Mouse (Mus musculus) brain, embryonic 18.5 days (tissue): ENCODE results near the gene Znrd1as.
"Not testable (repeated sequence)": the region's sequence is repeated elsewhere in the genome, so short reads cannot be mapped to it uniquely, and the experiment has no call there.

Experiments used
- DNase-seq: peaks from one replicate; pipeline ENCODE4 v3.0.0-alpha.2; 2012; ENCODE audit warnings: low read depth, low spot score

Gene Znrd1as

GRCm38 (mm10) chr17:36949265-36949664 is 9.1 kb upstream of the Znrd1as start:
- DNase-seq, result no peak

DNA sequence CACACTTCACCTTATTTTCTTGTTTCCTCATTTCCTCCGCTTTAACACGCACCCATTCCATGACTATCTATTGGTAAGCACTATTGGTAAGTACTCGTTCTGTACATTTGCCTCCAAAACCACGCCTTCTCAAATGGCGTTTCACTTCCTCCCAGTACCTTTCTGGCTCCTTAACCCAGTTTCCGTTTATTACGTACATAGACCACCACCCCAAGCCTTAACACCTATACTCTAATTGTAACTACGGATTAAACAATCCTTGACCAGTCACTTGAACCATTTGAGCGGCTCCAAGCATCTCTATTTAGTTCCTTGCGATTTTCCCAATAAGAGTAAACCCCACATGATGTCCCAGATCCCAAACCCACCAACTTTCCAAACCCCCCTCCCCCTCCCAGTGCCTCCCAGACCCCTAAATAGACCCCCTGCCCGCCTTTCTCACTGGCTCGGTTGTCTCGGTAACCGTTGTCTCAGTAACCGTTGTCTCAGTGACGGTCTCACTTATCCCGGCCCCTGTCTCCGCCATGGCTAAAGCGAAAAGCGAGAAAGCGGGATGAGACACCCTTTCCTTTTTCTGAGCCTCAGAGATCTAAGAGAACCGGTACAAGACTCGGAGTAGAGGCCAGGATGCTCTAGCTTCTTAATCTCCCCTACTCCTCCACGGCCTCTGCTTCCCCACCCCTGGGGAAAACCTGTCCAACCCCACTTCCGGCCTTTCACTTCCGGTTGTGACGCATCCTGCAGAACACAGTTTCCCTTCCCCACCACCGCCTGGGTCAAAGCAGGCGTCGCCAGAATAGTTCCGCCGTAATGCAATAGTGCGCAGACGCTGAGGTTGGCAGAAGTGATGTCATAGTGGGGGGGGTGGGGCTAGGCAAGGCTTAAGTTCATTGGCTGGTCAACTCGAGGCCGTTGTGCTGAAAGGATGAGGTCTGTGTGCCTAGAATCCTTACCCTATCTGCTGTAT is 7.1 kb upstream of the Znrd1as start, which contains the start of gene Ppp1r11:
Gene Ppp1r11, minus strand, starts transcription at position 761 of the 967 bp plus-strand sequence.
- DNase-seq, result peak; percentile 99

DNA sequence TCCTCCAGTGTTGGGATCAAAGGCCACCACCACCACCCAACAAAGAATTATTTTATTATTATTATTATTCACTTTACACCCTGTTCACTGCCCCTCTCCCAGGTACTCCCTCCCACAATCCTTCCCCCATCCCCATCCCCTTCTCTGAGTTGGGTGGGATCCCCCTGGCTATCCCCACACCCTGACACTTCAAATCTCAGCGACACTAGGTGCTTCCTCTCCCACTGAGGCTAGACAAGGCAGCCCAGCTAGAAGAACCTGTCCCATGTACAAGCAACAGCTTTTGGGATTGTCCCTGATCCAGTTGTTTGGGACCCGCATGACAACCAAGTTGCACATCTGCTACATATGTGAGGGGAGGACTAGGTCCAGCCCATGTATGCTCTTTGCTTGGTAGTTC is 5.8 kb upstream of the Znrd1as start:
- no peak for DNase-seq

DNA sequence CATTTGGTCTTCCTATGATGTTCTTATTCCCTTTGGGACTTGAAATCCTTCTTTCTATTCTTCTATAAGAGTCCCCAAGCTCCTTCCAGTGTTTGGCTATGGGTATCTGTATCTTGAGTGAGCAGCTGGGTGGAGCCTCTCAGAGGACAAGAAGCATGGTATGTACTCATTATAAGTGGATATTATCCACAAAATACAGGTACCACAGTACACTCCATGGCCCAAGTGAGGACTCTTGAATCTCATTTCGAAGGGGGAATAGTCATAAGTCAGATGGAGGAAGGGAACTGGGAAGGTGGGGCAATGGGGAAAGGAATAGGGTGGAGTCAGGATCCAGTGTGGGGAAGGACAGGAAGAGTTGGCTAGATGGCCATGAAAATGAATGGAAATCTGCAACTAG is 5.3 kb upstream of the Znrd1as start:
- no peak for DNase-seq

DNA sequence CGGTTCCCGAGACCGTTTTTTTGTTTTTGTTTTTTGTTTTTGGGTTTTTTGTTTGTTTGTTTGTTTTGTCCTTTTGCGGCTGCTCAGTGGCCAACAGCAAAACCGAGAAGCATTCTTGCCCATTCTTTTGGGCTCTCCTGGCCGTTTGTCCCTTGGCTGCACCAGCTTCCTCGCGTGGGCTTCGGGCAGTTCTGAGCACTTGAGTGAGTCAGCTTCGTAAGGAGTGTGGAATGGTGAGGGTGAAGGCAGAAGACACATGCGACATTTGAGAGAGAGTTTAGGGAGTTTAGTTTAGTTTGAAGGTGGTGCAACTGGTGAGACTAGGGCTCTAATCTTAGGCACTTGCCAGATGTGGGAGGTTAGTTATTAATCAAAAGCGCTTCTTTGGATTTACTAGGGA is 492 bp downstream of the Znrd1as start:
- DNase-seq, result no peak

DNA sequence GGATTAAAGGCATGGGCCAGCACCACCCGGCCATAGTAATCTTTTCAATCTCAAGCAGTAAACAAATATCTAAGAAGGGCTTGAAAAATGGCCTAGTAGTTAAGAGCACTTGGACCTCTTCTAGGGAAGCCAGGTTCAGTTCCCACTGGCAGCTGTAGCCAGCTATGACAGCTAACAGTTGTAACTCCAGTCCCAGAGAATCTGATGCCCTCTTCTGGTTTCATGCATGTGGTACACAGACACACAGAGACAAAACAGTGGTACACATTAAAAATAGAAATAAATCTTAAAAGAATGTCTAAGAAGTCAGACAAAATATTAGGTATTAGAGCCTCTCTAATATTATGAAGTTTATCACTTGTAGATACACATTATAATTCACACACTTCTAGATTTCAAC is 2.7 kb downstream of the Znrd1as start:
- DNase-seq, result no peak

GRCm38 (mm10) chr17:36966875-36967274 is 8.5 kb downstream of the Znrd1as start:
- DNase-seq, result no peak

- no peak for DNase-seq
Measured at GRCm38 (mm10) chr17:36970316-36970890, 12.0 kb downstream of the Znrd1as start.

GRCm38 (mm10) chr17:36971172-36971850 is 12.9 kb downstream of the Znrd1as start:
- DNase-seq, result no peak

DNA sequence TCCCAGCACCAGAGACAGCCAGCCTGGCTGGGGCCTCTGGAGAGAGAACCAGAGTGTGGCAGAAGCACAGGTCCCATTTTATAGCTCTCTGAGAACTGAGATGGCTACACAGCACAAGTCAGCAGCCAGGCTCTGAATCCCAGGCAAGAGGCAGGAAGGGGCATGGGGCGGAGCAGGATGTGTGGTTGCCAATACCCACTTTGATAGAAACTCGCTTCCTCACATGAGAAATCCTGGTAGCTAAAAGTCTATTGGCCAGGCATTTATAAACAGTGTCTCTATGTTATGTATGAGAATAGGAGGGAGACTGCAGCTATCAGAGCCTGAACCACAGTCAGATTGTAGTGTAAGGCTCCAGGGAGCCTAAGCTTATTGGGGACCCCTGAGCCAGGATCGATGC is 14.4 kb downstream of the Znrd1as start:
- DNase-seq, result no peak

DNA sequence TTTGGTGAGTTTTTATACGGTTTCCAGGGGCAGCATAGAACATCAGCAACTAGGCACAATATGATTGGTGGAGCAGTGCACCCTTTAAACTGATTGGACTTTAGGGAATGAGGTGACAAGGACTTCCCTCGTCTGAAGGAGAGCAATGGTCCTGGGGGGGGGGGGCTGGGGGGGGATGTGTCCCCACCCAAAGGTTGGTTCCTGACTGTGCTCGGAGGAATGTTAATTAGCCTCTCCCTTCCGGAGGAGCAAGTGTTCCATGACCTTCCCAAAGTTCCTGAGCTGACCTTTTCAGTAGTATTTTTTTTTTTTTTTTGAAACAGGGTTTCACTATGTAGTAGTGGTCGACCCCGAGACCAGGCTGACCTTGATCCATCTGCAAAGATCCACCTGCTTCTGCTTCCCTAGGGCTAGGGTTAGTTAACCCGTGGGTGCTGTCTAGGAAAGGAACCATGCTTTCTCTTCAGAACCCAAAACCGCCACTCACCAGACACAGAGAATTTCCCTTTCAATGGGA is 14.9 kb downstream of the Znrd1as start:
- no peak for DNase-seq

DNA sequence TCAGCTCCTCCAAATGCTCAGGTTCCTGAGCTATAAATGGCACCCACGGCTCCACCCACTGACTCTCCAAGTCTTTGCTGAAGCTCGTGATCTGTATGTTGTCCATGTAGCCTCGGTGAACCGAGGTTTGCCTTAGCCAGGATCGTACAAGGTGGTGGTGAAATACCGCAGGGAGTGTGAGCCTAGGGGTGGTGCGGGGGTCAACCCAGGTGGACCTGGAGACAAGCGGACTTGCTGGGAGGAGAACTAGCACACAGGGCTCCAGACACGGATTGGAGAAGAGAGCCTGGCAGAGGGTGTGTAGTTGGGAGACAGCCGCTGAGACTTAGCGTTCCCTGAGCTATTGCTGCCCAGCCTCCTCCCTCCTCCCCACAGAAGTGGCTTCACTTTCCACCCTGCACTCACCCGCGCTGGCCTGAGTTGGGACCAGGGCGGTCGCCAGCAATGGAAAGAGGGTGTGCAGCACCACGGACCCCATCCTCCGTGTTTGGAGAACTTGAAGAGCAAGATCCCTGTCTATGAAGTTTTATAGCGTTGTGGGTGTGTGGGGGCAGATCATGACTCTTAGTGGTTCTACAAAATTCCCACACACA is 22.9 kb downstream of the Znrd1as start, which contains the start of gene 2410137M14Rik:
Gene 2410137M14Rik, minus strand, starts transcription at position 17 of the 593 bp plus-strand sequence.
- no peak for DNase-seq

GRCm38 (mm10) chr17:36981845-36982244 is 23.5 kb downstream of the Znrd1as start:
- no peak for DNase-seq

DNA sequence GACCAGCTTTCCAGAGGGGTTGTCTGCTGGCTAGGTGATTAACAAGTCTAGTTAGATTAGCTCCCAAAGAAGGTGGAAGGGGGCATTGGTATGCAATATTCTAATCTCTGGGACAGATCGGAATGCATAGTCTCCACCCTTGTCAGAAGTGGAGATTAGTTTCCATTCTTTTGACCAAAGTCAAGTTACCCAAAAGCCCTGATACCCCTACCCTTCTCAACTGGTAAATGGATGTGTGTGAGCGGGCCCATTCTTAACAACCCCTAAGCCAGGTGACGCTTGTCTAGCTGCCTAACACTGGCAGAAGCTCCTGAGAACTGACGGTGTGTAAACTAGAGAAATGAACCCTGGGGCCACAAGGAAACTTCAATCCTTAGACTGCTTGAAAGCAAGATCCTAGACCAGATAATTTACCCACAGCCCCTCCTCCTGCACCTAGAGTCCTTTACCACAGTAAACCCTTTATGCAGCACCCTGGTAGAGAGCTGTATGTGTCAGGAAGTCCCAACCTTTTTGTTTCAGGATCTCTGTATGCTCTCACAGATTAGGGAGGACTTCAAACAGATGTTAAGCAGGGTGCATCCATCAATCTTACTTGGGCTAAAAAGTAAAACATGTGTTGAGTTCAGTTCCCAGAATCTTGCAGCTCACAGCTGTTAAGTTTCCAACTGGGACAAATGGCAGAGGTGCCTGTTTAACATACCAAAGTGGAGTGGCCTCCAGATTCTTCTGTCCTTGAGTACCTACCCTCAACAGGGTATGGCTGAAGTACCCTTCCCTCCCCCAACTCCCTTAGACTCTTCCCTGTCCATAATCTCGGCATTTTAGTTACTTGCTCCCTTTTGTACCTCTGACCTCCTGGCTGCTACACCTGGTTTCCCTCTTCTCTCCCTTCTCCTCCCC is 24.1 kb downstream of the Znrd1as start:
- no peak for DNase-seq

DNA sequence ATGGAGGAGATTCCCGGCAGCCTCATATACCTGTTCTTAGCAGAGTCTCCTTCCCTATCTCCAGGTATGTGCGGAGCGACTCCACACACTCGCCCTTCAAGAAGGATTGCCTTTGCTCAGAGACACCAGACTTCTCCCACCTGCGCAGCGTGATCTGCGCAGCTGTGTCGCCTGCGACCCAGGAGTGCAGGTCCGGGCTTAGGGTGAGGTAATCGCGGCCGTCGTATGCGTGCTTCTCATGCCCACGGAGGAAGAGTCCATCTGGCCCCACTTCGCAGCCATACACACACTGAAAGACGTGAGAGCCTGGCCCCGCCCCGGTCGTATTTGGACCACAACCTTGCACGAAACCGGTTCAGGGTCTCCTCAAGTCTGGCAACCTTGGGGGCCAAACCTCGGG is 30.1 kb downstream of the Znrd1as start:
- no peak for DNase-seq

GRCm38 (mm10) chr17:36989437-36989836 is 31.0 kb downstream of the Znrd1as start, which contains the start of gene H2-M5:
TSS of gene H2-M5 (minus strand) at chr17:36989537.
- DNase-seq, result no peak

DNA sequence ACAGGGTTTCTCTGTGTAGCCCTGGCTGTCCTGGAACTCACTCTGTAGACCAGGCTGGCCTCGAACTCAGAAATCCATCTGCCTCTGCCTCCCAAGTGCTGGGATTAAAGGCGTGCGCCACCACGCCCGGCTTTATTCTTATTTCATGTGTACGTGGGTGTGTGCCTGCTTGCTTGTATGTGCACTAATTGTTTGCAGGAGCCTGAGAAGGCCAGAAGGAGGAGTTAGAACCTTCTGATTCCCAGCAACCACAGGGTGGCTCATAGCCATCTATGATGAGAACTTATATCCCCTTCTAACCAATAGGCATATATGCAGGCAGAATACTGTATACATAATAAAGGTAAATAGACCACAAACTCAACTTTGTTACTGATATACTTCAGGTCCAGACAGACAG is 32.2 kb downstream of the Znrd1as start:
- DNase-seq, result not testable (repeated sequence)

DNA sequence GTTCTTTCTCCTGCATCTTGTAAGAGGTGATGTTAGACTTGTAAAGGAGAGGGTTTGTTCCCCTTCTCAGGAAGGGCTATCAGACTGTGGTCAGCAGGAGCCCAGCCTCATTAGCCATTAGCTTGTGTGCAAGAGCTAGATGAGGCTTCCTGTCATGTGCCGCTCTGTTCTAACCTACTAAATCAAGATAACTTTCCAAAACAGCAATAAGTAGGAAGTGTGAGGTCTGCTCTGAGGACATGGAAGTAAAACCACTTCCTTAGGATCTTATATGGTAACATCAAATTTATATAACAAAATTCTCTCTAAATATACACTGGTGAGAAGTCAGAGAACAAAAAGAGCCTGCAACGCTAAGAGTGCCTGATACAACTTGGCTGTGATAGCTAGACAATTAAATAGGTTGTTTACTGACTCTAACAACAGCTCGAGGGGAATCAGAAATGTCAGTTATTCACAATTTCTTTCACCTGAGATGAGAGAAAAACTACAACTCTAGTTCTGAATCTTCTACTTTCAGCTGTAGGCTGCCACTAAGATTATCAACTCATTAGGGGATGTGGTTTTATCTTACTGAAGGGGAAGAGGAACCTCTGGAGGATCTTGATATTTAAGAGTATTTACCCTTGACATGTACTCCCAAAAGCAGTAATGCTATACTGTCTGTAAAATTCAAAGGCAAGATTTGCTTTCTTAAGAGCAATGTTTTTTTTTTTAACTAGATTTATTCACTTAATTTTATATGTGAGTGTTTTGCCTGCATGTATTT is 34.1 kb downstream of the Znrd1as start:
- no peak for DNase-seq

DNA sequence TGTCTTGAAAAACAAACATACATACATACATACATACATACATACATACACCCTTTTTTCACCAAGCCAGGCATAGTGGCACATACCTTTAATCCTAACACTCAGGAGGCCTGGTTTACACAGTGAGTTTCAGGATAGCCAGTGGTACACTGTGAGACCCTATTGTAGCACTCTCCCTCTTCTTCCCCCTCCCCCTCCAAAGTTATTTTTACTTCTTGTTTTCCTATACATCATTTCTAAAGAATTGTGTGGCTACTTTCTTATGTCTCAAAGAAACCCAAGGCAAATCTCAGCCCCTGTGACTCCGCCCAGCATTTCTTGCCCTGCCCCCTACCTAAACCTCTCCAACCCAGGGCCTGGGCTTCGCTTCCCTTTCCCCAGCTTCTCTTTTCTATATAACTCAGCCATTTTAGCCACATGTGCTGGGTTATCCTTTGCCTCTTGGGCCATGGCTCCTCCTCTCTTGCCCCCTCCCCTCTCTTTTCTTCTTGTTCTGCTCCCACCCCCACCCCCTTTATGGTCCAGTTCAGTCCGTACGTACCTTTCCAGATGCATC is 35.5 kb downstream of the Znrd1as start:
- DNase-seq, result no peak
